Mouse (Mus musculus) neural tube, embryonic 12.5 days (tissue): Measurements from ENCODE around the gene Rfx8. TPM values are rescaled to one million over a fixed set of nuclear protein-coding genes. Genes with fewer than 3 reads are reported as not detected.

Source experiments
- ATAC-seq: fragments of 200-750 bp; cut with Nextera tagmentation; 2 replicates; pipeline ENCODE4 v1.8.0; 2017; ENCODE audit warnings: low read depth, mild to moderate bottlenecking, moderate TSS enrichment, moderate library complexity; ENCODE audit not compliant: low FRiP score
- H3K27ac ChIP-seq: fragments of 300-500 bp; sonication (generic); 2 replicates; pipeline ENCODE4 v1.5.1; 2016
- H3K27me3 ChIP-seq: fragments of 300-500 bp; sonication (generic); replicated peaks from 2 replicates; pipeline ENCODE4 v1.6.1; 2016; ENCODE audit warnings: mild to moderate bottlenecking
- H3K36me3 ChIP-seq: fragments of 300-500 bp; sonication (generic); 2 replicates; pipeline ENCODE4 v1.6.1; 2016; ENCODE audit warnings: mild to moderate bottlenecking
- H3K4me1 ChIP-seq: fragments of 300-500 bp; sonication (generic); 2 replicates; pipeline ENCODE4 v1.6.1; 2016
- H3K4me2 ChIP-seq: fragments of 300-500 bp; sonication (generic); replicated peaks from 2 replicates; pipeline ENCODE4 v1.6.1; 2016; ENCODE audit warnings: mild to moderate bottlenecking
- H3K4me3 ChIP-seq: fragments of 300-500 bp; sonication (generic); 2 replicates; pipeline ENCODE4 v1.5.1; 2016
- H3K9ac ChIP-seq: fragments of 300-500 bp; sonication (generic); 2 replicates; pipeline ENCODE4 v1.6.1; 2016; ENCODE audit warnings: mild to moderate bottlenecking
- H3K9me3 ChIP-seq: fragments of 300-500 bp; sonication (generic); 2 replicates; pipeline ENCODE4 v1.6.1; 2016; ENCODE audit warnings: mild to moderate bottlenecking
- WGBS: fragments of 180-500 bp; shearing (Covaris S2); methylation state at CpG from one replicate; pipeline ENCODE4 v1.1.7; 2016; 5-methylcytosine and 5-hydroxymethylcytosine counted together
- polyA plus RNA-seq: library from polyadenylated mRNA; unstranded; fragments of >200 nt; fragmentation: Nextera tagmentation; extraction: Ambion mirVana; gene quantifications from 2 replicates; pipeline ENCODE4 v1.2.1, GENCODE M21; 2016

The Rfx8 gene
- polyA plus RNA-seq, 1 experiment from 2014 or later = not detected

GRCm38 (mm10) chr1:39751537-39751936, 30.7 kb upstream of the Rfx8 start:
- Histone ChIP-seq H3K27me3 (no peaks in the 10 kb centered on the region), H3K4me1 (peaks cover 13% of the 10 kb centered on the region), H3K4me2 (no peak overlapping the region), H3K27ac (no peak overlapping the region), H3K36me3 (no peaks in the 10 kb centered on the region), H3K9me3 (no peaks in the 10 kb centered on the region), H3K4me3 (no peak overlapping the region), H3K9ac (no peak overlapping the region)
- WGBS = 81% methylated on average over 6 of the region's 6 CpGs
- no peak for ATAC-seq

GRCm38 (mm10) chr1:39749664-39750063, 28.9 kb upstream of the Rfx8 start:
- ATAC-seq = 0 out of 2 replicates have a peak, but pooled peaks have one; percentile 44
- H3K36me3 ChIP-seq = no peaks in the 10 kb centered on the region
- peaks cover 13% of the 10 kb centered on the region for H3K4me1 ChIP-seq
- H3K9ac ChIP-seq = no peak overlapping the region
- 15% methylated on average over 3 of the region's 3 CpGs for WGBS
- H3K4me3 ChIP-seq = no peak overlapping the region
- H3K27me3 ChIP-seq = no peaks in the 10 kb centered on the region
- H3K27ac ChIP-seq = no peak overlapping the region
- no peak overlapping the region for H3K4me2 ChIP-seq
- no peaks in the 10 kb centered on the region for H3K9me3 ChIP-seq

GRCm38 (mm10) chr1:39749214-39749613, 28.4 kb upstream of the Rfx8 start:
- no peak for ATAC-seq
- whole genome bisulfite sequencing = 14% methylated on average over 1 of the region's 1 CpGs
- no peak overlapping the region for H3K9ac ChIP-seq
- no peak overlapping the region for H3K4me3 ChIP-seq
- no peaks in the 10 kb centered on the region for H3K36me3 ChIP-seq
- peaks cover 13% of the 10 kb centered on the region for H3K4me1 ChIP-seq
- H3K9me3 ChIP-seq = no peaks in the 10 kb centered on the region
- no peaks in the 10 kb centered on the region for H3K27me3 ChIP-seq
- no peak overlapping the region for H3K27ac ChIP-seq
- no peak overlapping the region for H3K4me2 ChIP-seq

GRCm38 (mm10) chr1:39748666-39749065, 27.9 kb upstream of the Rfx8 start:
- H3K4me2 ChIP-seq = no peak overlapping the region
- WGBS = 72% methylated on average over 6 of the region's 6 CpGs
- H3K27ac ChIP-seq = no peak overlapping the region
- H3K9me3 ChIP-seq = no peaks in the 10 kb centered on the region
- H3K4me3 ChIP-seq = no peak overlapping the region
- no peaks in the 10 kb centered on the region for H3K36me3 ChIP-seq
- peaks cover 13% of the 10 kb centered on the region for H3K4me1 ChIP-seq
- H3K9ac ChIP-seq = no peak overlapping the region
- ATAC-seq = no peak
- H3K27me3 ChIP-seq = no peaks in the 10 kb centered on the region

- peaks cover 13% of the 10 kb centered on the region for H3K4me1 ChIP-seq
- 51% methylated on average over 7 of the region's 7 CpGs for WGBS
- no peak overlapping the region for H3K4me2 ChIP-seq
- H3K36me3 ChIP-seq = no peaks in the 10 kb centered on the region
- no peak overlapping the region for H3K27ac ChIP-seq
- H3K9ac ChIP-seq = no peak overlapping the region
- no peak for ATAC-seq
- no peak overlapping the region for H3K4me3 ChIP-seq
- H3K9me3 ChIP-seq = no peaks in the 10 kb centered on the region
- no peaks in the 10 kb centered on the region for H3K27me3 ChIP-seq
Observed at GRCm38 (mm10) chr1:39746464-39746863, 25.7 kb upstream of the Rfx8 start.

- WGBS = 35% methylated on average over 7 of the region's 7 CpGs
- Histone ChIP-seq H3K4me1 (peaks cover 18% of the 10 kb centered on the region), H3K27me3 (no peaks in the 10 kb centered on the region), H3K4me3 (no peak overlapping the region), H3K27ac (no peak overlapping the region), H3K36me3 (no peaks in the 10 kb centered on the region), H3K9me3 (no peaks in the 10 kb centered on the region), H3K9ac (no peak overlapping the region), H3K4me2 (no peak overlapping the region)
- ATAC-seq = no peak
Observed at GRCm38 (mm10) chr1:39740948-39741347, 20.2 kb upstream of the Rfx8 start.

- 85% methylated on average over 4 of the region's 4 CpGs for WGBS
- H3K4me3 ChIP-seq = no peak overlapping the region
- no peak overlapping the region for H3K9ac ChIP-seq
- peaks cover 24% of the 10 kb centered on the region for H3K4me1 ChIP-seq
- no peaks in the 10 kb centered on the region for H3K9me3 ChIP-seq
- H3K27me3 ChIP-seq = no peaks in the 10 kb centered on the region
- no peak overlapping the region for H3K27ac ChIP-seq
- H3K36me3 ChIP-seq = no peaks in the 10 kb centered on the region
- H3K4me2 ChIP-seq = no peak overlapping the region
- ATAC-seq = no peak
Observed at GRCm38 (mm10) chr1:39740002-39740401, 19.2 kb upstream of the Rfx8 start.

- ATAC-seq = peak; percentile 62; the same call in 1 of the 2 replicates
- 12% methylated on average over 8 of the region's 8 CpGs for WGBS
- Histone ChIP-seq H3K4me2 (no peak overlapping the region), H3K9me3 (no peaks in the 10 kb centered on the region), H3K27ac (peak overlapping the region; percentile 57; the same call in 1 of the 2 replicates), H3K4me1 (peaks cover 27% of the 10 kb centered on the region), H3K27me3 (no peaks in the 10 kb centered on the region), H3K36me3 (no peaks in the 10 kb centered on the region), H3K9ac (no peak overlapping the region), H3K4me3 (no peak overlapping the region)
Observed at GRCm38 (mm10) chr1:39735927-39736604, 15.3 kb upstream of the Rfx8 start.

GRCm38 (mm10) chr1:39735493-39735892, 14.7 kb upstream of the Rfx8 start:
- H3K4me3 ChIP-seq = no peak overlapping the region
- H3K4me2 ChIP-seq = no peak overlapping the region
- ATAC-seq = 0 out of 2 replicates have a peak, but pooled peaks have one; percentile 6
- no peaks in the 10 kb centered on the region for H3K36me3 ChIP-seq
- 0 out of 2 replicates have a peak overlapping the region, but pooled peaks have one; percentile 20 for H3K27ac ChIP-seq
- WGBS = 68% methylated on average over 2 of the region's 2 CpGs
- H3K4me1 ChIP-seq = peaks cover 22% of the 10 kb centered on the region
- H3K27me3 ChIP-seq = no peaks in the 10 kb centered on the region
- no peak overlapping the region for H3K9ac ChIP-seq
- H3K9me3 ChIP-seq = no peaks in the 10 kb centered on the region

GRCm38 (mm10) chr1:39734881-39735280, 14.1 kb upstream of the Rfx8 start:
- Histone ChIP-seq H3K4me1 (peaks cover 19% of the 10 kb centered on the region), H3K4me3 (no peak overlapping the region), H3K36me3 (no peaks in the 10 kb centered on the region), H3K27me3 (no peaks in the 10 kb centered on the region), H3K27ac (no peak overlapping the region), H3K4me2 (no peak overlapping the region), H3K9me3 (no peaks in the 10 kb centered on the region), H3K9ac (no peak overlapping the region)
- 90% methylated on average over 6 of the region's 6 CpGs for WGBS
- no peak for ATAC-seq

- H3K4me3 ChIP-seq = no peak overlapping the region
- no peak overlapping the region for H3K9ac ChIP-seq
- WGBS = 89% methylated on average over 13 of the region's 13 CpGs
- H3K27me3 ChIP-seq = no peaks in the 10 kb centered on the region
- no peaks in the 10 kb centered on the region for H3K36me3 ChIP-seq
- no peak overlapping the region for H3K4me2 ChIP-seq
- ATAC-seq = no peak
- peaks cover 19% of the 10 kb centered on the region for H3K4me1 ChIP-seq
- H3K9me3 ChIP-seq = no peaks in the 10 kb centered on the region
- no peak overlapping the region for H3K27ac ChIP-seq
Observed at GRCm38 (mm10) chr1:39734311-39734710, 13.5 kb upstream of the Rfx8 start.

- Histone ChIP-seq H3K27ac (no peak overlapping the region), H3K9ac (no peak overlapping the region), H3K4me2 (no peak overlapping the region), H3K4me1 (peaks cover 19% of the 10 kb centered on the region), H3K4me3 (no peak overlapping the region), H3K27me3 (no peaks in the 10 kb centered on the region), H3K36me3 (no peaks in the 10 kb centered on the region), H3K9me3 (no peaks in the 10 kb centered on the region)
- ATAC-seq = no peak
- WGBS = 93% methylated on average over 10 of the region's 10 CpGs
Observed at GRCm38 (mm10) chr1:39733876-39734275, 13.1 kb upstream of the Rfx8 start.

- Histone ChIP-seq H3K27me3 (no peaks in the 10 kb centered on the region), H3K4me2 (no peak overlapping the region), H3K27ac (no peak overlapping the region), H3K4me1 (peaks cover 19% of the 10 kb centered on the region), H3K9me3 (no peaks in the 10 kb centered on the region), H3K36me3 (no peaks in the 10 kb centered on the region), H3K9ac (no peak overlapping the region), H3K4me3 (no peak overlapping the region)
- WGBS = 55% methylated on average over 10 of the region's 10 CpGs
- ATAC-seq = no peak
Observed at GRCm38 (mm10) chr1:39732081-39732480, 11.3 kb upstream of the Rfx8 start.
